Mouse (Mus musculus): ENCODE results near the gene Fbxo46.
A peak's percentile ranks its signal among the peaks of the same experiment; 100 is the strongest.

GRCm38 (mm10) chr7:19119631-19120429, at the start of gene Fbxo46:
- TF ChIP-seq CTCF (IDR thresholded peaks at IDR 0.05; ENCODE audit: extremely low read depth, insufficient read depth, low read length) (no peak), POLR2A (IDR thresholded peaks at IDR 0.05; ENCODE audit: extremely low read depth, insufficient read depth, low read length) (peak; percentile 88)

All from cortical plate, adult 2 months (tissue).